Mouse (Mus musculus) myocyte (in vitro differentiated cells): ENCODE measurements around the gene Dnm2.

Experiments
- CEBPB ChIP-seq: IDR thresholded peaks from 2 replicates; pipeline ENCODE4 v1.6.1; 2011; ENCODE audit warnings: mild to moderate bottlenecking, moderate library complexity; ENCODE audit not compliant: poor library complexity, insufficient read depth, severe bottlenecking
- E2F4 ChIP-seq: IDR thresholded peaks from one replicate; pipeline ENCODE4 v1.6.1; 2011; ENCODE audit warnings: mild to moderate bottlenecking, control low read depth, moderate library complexity; ENCODE audit not compliant: insufficient read depth
- MAX ChIP-seq: IDR thresholded peaks from one replicate; pipeline ENCODE4 v1.6.1; 2011; ENCODE audit warnings: low read depth, mild to moderate bottlenecking, control low read depth
- MYOG ChIP-seq, 3 experiments: IDR thresholded peaks; one replicate each; pipeline ENCODE4 v1.6.1; 2011; ENCODE audit warnings: control low read depth in 2 of 3, low read depth in 2 of 3, mild to moderate bottlenecking in 2 of 3; ENCODE audit not compliant: insufficient read length in 2 of 3, control insufficient read depth in 1 of 3, insufficient read depth in 1 of 3
- POLR2A ChIP-seq: IDR thresholded peaks from one replicate; pipeline ENCODE4 v1.6.1; 2011; ENCODE audit warnings: low read depth, mild to moderate bottlenecking, control low read depth, moderate library complexity; ENCODE audit not compliant: insufficient read length
- POLR2AphosphoS2 ChIP-seq: IDR thresholded peaks from one replicate; pipeline ENCODE4 v1.6.1; 2011; ENCODE audit warnings: low read depth, control low read depth; ENCODE audit not compliant: insufficient read length
- SRF ChIP-seq: IDR thresholded peaks from one replicate; pipeline ENCODE4 v1.6.1; 2011; ENCODE audit warnings: low read depth; ENCODE audit not compliant: control insufficient read depth, insufficient read length
- TCF12 ChIP-seq: IDR thresholded peaks from one replicate; pipeline ENCODE4 v1.6.1; 2011; ENCODE audit warnings: mild to moderate bottlenecking, control low read depth; ENCODE audit not compliant: poor library complexity, insufficient read depth, severe bottlenecking
- TCF3 ChIP-seq: IDR thresholded peaks from one replicate; pipeline ENCODE4 v1.6.1; 2011; ENCODE audit warnings: low read depth, control low read depth; ENCODE audit not compliant: insufficient read length
- USF1 ChIP-seq: IDR thresholded peaks from one replicate; pipeline ENCODE4 v1.6.1; 2011; ENCODE audit warnings: low read depth, mild to moderate bottlenecking, control low read depth, moderate library complexity

GRCm38 (mm10) chr9:21463766-21464564 is 39.3 kb downstream of the Dnm2 start:
- TF ChIP-seq POLR2A = no peak
- no peak for TF ChIP-seq TCF3
- no peak for TF ChIP-seq E2F4
- peak; percentile 64 for TF ChIP-seq CEBPB
- no peak for TF ChIP-seq MYOG (IDR thresholded peaks at IDR 0.05; ENCODE audit: control insufficient read depth in 1 of 3, insufficient read depth in 1 of 3, insufficient read length in 2 of 3, low read depth in 2 of 3)
- TF ChIP-seq POLR2AphosphoS2 = no peak
- TF ChIP-seq USF1 = no peak
- TF ChIP-seq TCF12 = no peak
- TF ChIP-seq SRF = no peak
- TF ChIP-seq MAX = no peak
